Mouse (Mus musculus) liver, adult 2 months (tissue): ENCODE measurements around the gene Cyp4b1.

Source experiments
- CTCF ChIP-seq: fragments of 200-500 bp; IDR thresholded peaks from 2 replicates; pipeline ENCODE4 v1.5.1; 2011; ENCODE audit warnings: low read depth, low read length, control low read depth
- POLR2A ChIP-seq: fragments of 200-500 bp; IDR thresholded peaks from 2 replicates; pipeline ENCODE4 v1.6.1; 2011; ENCODE audit warnings: low read length, control low read depth; ENCODE audit not compliant: insufficient read depth; ENCODE audit errors: extremely low read depth

- TF ChIP-seq CTCF (no peak), POLR2A (no peak)
Observed at GRCm38 (mm10) chr4:115642967-115643754, 4.4 kb downstream of the Cyp4b1 start.
